Mouse (Mus musculus): ENCODE measurements around the gene Zfp691. TPM values are rescaled to one million over a fixed set of nuclear protein-coding genes. Genes with fewer than 3 reads are reported as not detected.

The Zfp691 gene
- total and polyA plus RNA-seq, 3 experiments, result 20.6 to 23.4 (median 20.6) TPM

DNA sequence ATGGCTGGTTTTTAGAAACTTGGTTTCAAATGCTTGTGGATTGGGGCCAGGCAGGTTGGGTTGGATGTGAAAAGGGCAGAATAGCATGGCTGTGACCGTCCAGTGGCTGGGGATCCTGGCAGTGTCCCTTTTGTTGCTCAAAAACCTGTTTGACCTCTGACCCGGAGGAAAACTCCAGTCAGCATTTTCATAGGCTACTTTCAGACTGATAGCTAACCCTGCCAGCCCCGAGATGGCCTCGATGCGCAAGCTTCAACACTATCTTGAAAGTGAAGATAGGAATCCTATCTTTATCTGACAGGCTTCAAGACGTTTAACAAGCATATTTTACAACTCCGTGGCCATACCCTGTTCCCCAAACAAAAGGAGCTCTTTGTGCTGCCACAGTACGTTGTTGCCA, 36.7 kb downstream of the Zfp691 start:
- Histone ChIP-seq H3K27me3 (ENCODE audit: control insufficient read depth, insufficient read depth, low read length) (no peaks in the 10 kb centered on the region), H3K27ac (no peak overlapping the region), H3K4me1 (ENCODE audit: control insufficient read depth, insufficient read depth, low read length) (no peaks in the 10 kb centered on the region), H3K9ac (ENCODE audit: low read depth, low read length) (no peak overlapping the region), H3K36me3 (ENCODE audit: control insufficient read depth, insufficient read depth, low read length) (no peaks in the 10 kb centered on the region), H3K79me2 (replicated peaks; ENCODE audit: control insufficient read depth, insufficient read depth, low read length) (no peaks in the 10 kb centered on the region), H3K4me3 (no peak overlapping the region)
- intact Hi-C loops (cut with DNase I), result loop anchor here (5.0 kb wide), 1 partner anchor 40 kb away; no protein-coding TSS in a partner anchor
- no peak for DNase-seq
- WGBS, result 80% methylated on average over 8 of the region's 8 CpGs
- TF ChIP-seq EP300 (IDR thresholded peaks at IDR 0.05; ENCODE audit: insufficient read depth, low read depth, low read length) (no peak), CTCF (IDR thresholded peaks at IDR 0.05) (no peak), POLR2A (IDR thresholded peaks at IDR 0.05; ENCODE audit: insufficient read depth, low read depth, low read length) (no peak)

GRCm38 (mm10) chr4:119133860-119134259, 40.1 kb downstream of the Zfp691 start:
- intact Hi-C loops (cut with DNase I), result no loop called here
- no peak for TF ChIP-seq CTCF (IDR thresholded peaks at IDR 0.05)
- TF ChIP-seq POLR2A (IDR thresholded peaks at IDR 0.05; ENCODE audit: insufficient read depth, low read depth, low read length), result no peak
- no peak for TF ChIP-seq EP300 (IDR thresholded peaks at IDR 0.05; ENCODE audit: insufficient read depth, low read depth, low read length)
- Histone ChIP-seq H3K27ac (no peak overlapping the region), H3K4me1 (ENCODE audit: control insufficient read depth, insufficient read depth, low read length) (no peaks in the 10 kb centered on the region), H3K9ac (ENCODE audit: low read depth, low read length) (no peak overlapping the region), H3K27me3 (ENCODE audit: control insufficient read depth, insufficient read depth, low read length) (no peaks in the 10 kb centered on the region), H3K36me3 (ENCODE audit: control insufficient read depth, insufficient read depth, low read length) (no peaks in the 10 kb centered on the region), H3K79me2 (replicated peaks; ENCODE audit: control insufficient read depth, insufficient read depth, low read length) (no peaks in the 10 kb centered on the region), H3K4me3 (no peak overlapping the region)
- DNase-seq, result no peak
- WGBS, result 92% methylated on average over 13 of the region's 13 CpGs

DNA sequence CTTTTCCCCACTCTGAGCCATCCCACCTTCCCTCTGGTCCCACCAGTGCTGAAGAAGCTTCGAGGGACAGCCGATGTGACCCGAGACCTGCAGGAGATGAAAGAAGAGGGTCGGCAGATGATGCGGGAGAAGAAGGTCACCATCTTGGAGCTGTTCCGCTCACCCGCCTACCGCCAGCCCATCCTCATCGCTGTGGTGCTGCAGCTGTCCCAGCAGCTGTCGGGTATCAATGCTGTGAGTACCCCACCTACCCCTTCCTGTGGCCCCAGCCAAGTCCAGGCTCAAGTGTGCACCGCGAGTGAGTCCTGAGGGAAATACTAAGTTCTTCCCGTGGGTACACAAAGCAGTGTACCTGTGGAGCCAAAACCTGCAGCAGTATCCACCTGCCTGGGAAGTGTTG, 40.7 kb downstream of the Zfp691 start:
- H3K27ac ChIP-seq, result no peak overlapping the region
- intact Hi-C loops (cut with DNase I), result no loop called here
- no peak for DNase-seq
- H3K9ac ChIP-seq (ENCODE audit: low read depth, low read length), result no peak overlapping the region
- TF ChIP-seq EP300 (IDR thresholded peaks at IDR 0.05; ENCODE audit: insufficient read depth, low read depth, low read length), result no peak
- no peak for TF ChIP-seq CTCF (IDR thresholded peaks at IDR 0.05)
- no peak for TF ChIP-seq POLR2A (IDR thresholded peaks at IDR 0.05; ENCODE audit: insufficient read depth, low read depth, low read length)
- H3K27me3 ChIP-seq (ENCODE audit: control insufficient read depth, insufficient read depth, low read length), result no peaks in the 10 kb centered on the region
- H3K4me3 ChIP-seq, result no peak overlapping the region
- WGBS, result 89% methylated on average over 13 of the region's 13 CpGs
- no peaks in the 10 kb centered on the region for H3K36me3 ChIP-seq (ENCODE audit: control insufficient read depth, insufficient read depth, low read length)
- no peaks in the 10 kb centered on the region for H3K4me1 ChIP-seq (ENCODE audit: control insufficient read depth, insufficient read depth, low read length)
- no peaks in the 10 kb centered on the region for H3K79me2 ChIP-seq (replicated peaks; ENCODE audit: control insufficient read depth, insufficient read depth, low read length)

DNA sequence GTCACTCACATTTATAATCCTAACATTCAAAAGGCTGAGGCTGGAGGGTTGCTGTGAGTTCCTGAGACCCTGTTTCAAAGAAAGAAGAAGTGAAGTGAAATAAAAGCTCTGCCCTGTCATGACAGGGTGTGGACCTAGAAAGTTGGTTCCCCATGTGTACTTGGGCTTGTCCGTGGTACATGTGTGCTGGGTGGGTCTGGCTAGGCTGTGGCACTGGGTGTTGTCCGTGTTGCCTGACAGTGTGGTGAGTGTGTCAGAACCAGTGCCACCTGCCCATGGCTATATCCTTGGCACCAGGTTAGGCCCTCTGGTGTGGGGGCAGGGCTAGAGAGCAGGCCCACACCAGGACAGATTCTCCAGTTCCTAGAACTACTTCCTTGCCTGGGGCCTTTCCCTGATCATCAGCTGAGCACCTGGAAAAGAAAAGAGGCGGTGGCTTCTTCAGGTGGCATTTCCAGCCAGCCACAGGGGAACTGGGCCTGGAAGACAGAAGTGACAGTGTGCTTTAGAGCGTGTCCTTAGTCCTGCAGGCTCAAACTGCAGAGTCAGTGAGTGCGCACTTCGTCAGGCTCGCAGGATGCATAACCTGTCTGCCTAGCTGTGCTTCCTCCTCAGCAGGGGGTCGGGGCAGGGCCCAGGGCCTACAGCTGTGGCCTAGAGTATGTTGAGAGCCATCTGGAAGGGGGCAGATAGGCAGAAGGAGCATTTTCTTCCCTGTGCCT, 42.6 kb downstream of the Zfp691 start:
- 90% methylated on average over 8 of the region's 8 CpGs for WGBS
- H3K9ac ChIP-seq (ENCODE audit: low read depth, low read length), result no peak overlapping the region
- H3K27me3 ChIP-seq (ENCODE audit: control insufficient read depth, insufficient read depth, low read length), result no peaks in the 10 kb centered on the region
- no peak for TF ChIP-seq POLR2A (IDR thresholded peaks at IDR 0.05; ENCODE audit: insufficient read depth, low read depth, low read length)
- TF ChIP-seq CTCF (IDR thresholded peaks at IDR 0.05), result no peak
- TF ChIP-seq EP300 (IDR thresholded peaks at IDR 0.05; ENCODE audit: insufficient read depth, low read depth, low read length), result no peak
- no peak overlapping the region for H3K27ac ChIP-seq
- H3K79me2 ChIP-seq (replicated peaks; ENCODE audit: control insufficient read depth, insufficient read depth, low read length), result no peaks in the 10 kb centered on the region
- peaks cover 6% of the 10 kb centered on the region; the same call in 1 of the 2 replicates for H3K4me1 ChIP-seq (ENCODE audit: control insufficient read depth, insufficient read depth, low read length)
- intact Hi-C loops (cut with DNase I), result no loop called here
- H3K36me3 ChIP-seq (ENCODE audit: control insufficient read depth, insufficient read depth, low read length), result no peaks in the 10 kb centered on the region
- H3K4me3 ChIP-seq, result no peak overlapping the region
- no peak for DNase-seq

DNA sequence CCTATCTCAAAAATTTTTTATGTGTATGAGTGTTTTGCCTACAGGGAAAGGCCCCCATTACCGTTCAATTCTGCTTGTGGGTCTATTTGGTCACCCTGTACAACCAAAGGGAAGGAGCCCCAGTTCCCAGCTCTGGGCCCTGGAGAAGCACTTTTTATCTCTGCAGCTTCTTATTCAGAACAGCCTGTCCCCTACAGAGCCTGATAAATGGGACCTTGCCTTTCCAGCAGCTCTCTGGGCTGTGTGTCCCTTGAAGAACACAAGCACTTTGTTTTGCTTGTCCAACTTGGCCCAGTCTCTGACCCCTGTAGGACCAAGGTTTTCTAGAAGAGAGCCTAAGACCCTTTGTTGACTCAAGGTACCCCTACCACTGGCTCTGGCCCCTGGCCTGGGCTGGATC, 44.9 kb downstream of the Zfp691 start:
- H3K4me1 ChIP-seq (ENCODE audit: control insufficient read depth, insufficient read depth, low read length), result peaks cover 19% of the 10 kb centered on the region
- no peak for TF ChIP-seq CTCF (IDR thresholded peaks at IDR 0.05)
- no peak for TF ChIP-seq POLR2A (IDR thresholded peaks at IDR 0.05; ENCODE audit: insufficient read depth, low read depth, low read length)
- no peak for TF ChIP-seq EP300 (IDR thresholded peaks at IDR 0.05; ENCODE audit: insufficient read depth, low read depth, low read length)
- no peaks in the 10 kb centered on the region for H3K36me3 ChIP-seq (ENCODE audit: control insufficient read depth, insufficient read depth, low read length)
- H3K4me3 ChIP-seq, result no peak overlapping the region
- 79% methylated on average over 1 of the region's 1 CpGs for WGBS
- DNase-seq, result no peak
- no peaks in the 10 kb centered on the region for H3K27me3 ChIP-seq (ENCODE audit: control insufficient read depth, insufficient read depth, low read length)
- no peak overlapping the region for H3K27ac ChIP-seq
- no peak overlapping the region for H3K9ac ChIP-seq (ENCODE audit: low read depth, low read length)
- intact Hi-C loops (cut with DNase I), result no loop called here
- H3K79me2 ChIP-seq (replicated peaks; ENCODE audit: control insufficient read depth, insufficient read depth, low read length), result no peaks in the 10 kb centered on the region

- Histone ChIP-seq H3K79me2 (replicated peaks; ENCODE audit: control insufficient read depth, insufficient read depth, low read length) (no peaks in the 10 kb centered on the region), H3K4me1 (ENCODE audit: control insufficient read depth, insufficient read depth, low read length) (peaks cover 19% of the 10 kb centered on the region), H3K4me3 (no peak overlapping the region), H3K9ac (ENCODE audit: low read depth, low read length) (no peak overlapping the region), H3K27me3 (ENCODE audit: control insufficient read depth, insufficient read depth, low read length) (no peaks in the 10 kb centered on the region), H3K27ac (no peak overlapping the region), H3K36me3 (ENCODE audit: control insufficient read depth, insufficient read depth, low read length) (no peaks in the 10 kb centered on the region)
- intact Hi-C loops (cut with DNase I), result no loop called here
- no peak for DNase-seq
- no peak for TF ChIP-seq EP300 (IDR thresholded peaks at IDR 0.05; ENCODE audit: insufficient read depth, low read depth, low read length)
- TF ChIP-seq POLR2A (IDR thresholded peaks at IDR 0.05; ENCODE audit: insufficient read depth, low read depth, low read length), result no peak
- TF ChIP-seq CTCF (IDR thresholded peaks at IDR 0.05), result no peak
- 59% methylated on average over 7 of the region's 7 CpGs for WGBS
Observed at GRCm38 (mm10) chr4:119128547-119128946, 45.4 kb downstream of the Zfp691 start.
